Mouse (Mus musculus) kidney, embryonic 15.5 days (tissue): ENCODE measurements around the gene Dpep2nb. TPM values are rescaled to one million over a fixed set of nuclear protein-coding genes. Genes with fewer than 3 reads are reported as not detected.

Experiments
- ATAC-seq: fragments of 200-750 bp; cut with Nextera tagmentation; replicated peaks from 2 replicates; pipeline ENCODE4 v1.8.0; 2017; ENCODE audit warnings: moderate TSS enrichment; ENCODE audit not compliant: low FRiP score
- H3K27ac ChIP-seq: fragments of 300-500 bp; sonication (generic); 2 replicates; pipeline ENCODE4 v1.5.1; 2015; ENCODE audit warnings: mild to moderate bottlenecking, inconsistent platforms
- H3K27me3 ChIP-seq: fragments of 300-500 bp; sonication (generic); 2 replicates; pipeline ENCODE4 v1.6.1; 2015; ENCODE audit warnings: inconsistent platforms
- H3K36me3 ChIP-seq: fragments of 300-500 bp; sonication (generic); 2 replicates; pipeline ENCODE4 v1.6.1; 2015; ENCODE audit warnings: inconsistent platforms
- H3K4me1 ChIP-seq: fragments of 300-500 bp; sonication (generic); 2 replicates; pipeline ENCODE4 v1.6.1; 2015; ENCODE audit warnings: inconsistent platforms
- H3K4me2 ChIP-seq: fragments of 300-500 bp; sonication (generic); 2 replicates; pipeline ENCODE4 v1.6.1; 2015; ENCODE audit warnings: moderate library complexity, mild to moderate bottlenecking, inconsistent platforms
- H3K4me3 ChIP-seq: fragments of 300-500 bp; sonication (generic); replicated peaks from 2 replicates; pipeline ENCODE4 v1.5.1; 2015; ENCODE audit warnings: mild to moderate bottlenecking, inconsistent platforms
- H3K9ac ChIP-seq: fragments of 300-500 bp; sonication (generic); 2 replicates; pipeline ENCODE4 v1.6.1; 2015; ENCODE audit warnings: mild to moderate bottlenecking, inconsistent platforms
- H3K9me3 ChIP-seq: fragments of 300-500 bp; sonication (generic); replicated peaks from 2 replicates; pipeline ENCODE4 v1.6.1; 2016; ENCODE audit warnings: inconsistent platforms
- WGBS: fragments of 180-500 bp; shearing (Covaris S2); methylation state at CpG from one replicate; pipeline ENCODE4 v1.1.7; 2015; ENCODE audit warnings: mixed read lengths; 5-methylcytosine and 5-hydroxymethylcytosine counted together
- polyA plus RNA-seq: library from polyadenylated mRNA; unstranded; fragments of >200 nt; fragmentation: Nextera tagmentation; extraction: Ambion mirVana; gene quantifications from 2 replicates; pipeline ENCODE4 v1.2.1, GENCODE M21; 2015

Dpep2nb gene
- polyA plus RNA-seq: 0.18 TPM in 1 of 2 replicates, not detected in the other

DNA sequence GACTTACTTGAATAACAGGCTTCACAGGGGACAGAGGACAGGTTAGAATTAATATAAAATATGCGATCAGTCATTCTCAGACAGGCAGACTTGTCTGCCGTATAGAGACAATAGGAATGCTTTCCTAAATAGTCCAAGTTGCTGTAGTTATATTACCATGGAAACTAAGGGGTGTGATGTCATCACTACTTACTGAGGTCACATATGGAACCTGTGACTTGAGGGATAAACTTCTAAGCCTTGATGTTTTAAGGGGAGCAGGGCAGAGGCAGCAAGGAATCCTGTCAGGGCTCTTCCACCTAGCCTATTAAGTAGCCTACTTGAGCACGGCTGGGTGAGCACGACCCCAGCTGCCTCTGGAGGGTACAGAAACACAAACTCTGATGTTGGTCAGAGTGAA, at the start of gene Dpep2nb:
Dpep2nb (minus strand) TSS at position 101 of the 400 bp plus-strand sequence.
- Histone ChIP-seq H3K27ac (no peak within 1 kb of the TSS), H3K36me3 (peaks cover 4% of the 10 kb centered on the region; the same call in 1 of the 2 replicates), H3K27me3 (no peaks in the 10 kb centered on the region), H3K4me3 (no peak within 1 kb of the TSS), H3K4me2 (no peak within 1 kb of the TSS), H3K4me1 (peaks cover 13% of the 10 kb centered on the region), H3K9ac (no peak within 1 kb of the TSS), H3K9me3 (no peaks in the 10 kb centered on the region)
- ATAC-seq: no peak
- WGBS: 69% methylated on average over 4 of the region's 4 CpGs

DNA sequence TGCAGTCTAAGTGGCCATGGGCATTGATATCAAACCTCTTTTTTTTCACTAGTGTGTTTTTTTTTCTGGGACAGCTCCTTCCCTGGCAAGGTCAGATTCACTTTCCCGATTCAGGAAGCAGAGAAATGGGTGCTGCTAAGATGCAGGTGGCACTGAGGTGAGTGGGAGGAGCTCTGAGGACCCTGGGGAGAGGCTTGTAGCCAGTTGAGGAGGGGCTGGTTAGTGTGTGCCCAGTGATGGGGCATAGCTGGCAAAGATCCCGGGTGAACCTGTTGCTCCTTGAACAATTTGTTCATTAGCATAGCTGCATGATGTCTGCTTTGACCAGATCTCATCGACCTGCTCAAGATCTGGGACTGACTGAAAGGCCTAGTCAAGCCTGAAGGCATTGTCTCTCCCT, 49.3 kb upstream of the Dpep2nb start:
- H3K4me2 ChIP-seq: no peak overlapping the region
- H3K36me3 ChIP-seq: peaks cover 41% of the 10 kb centered on the region
- peaks cover 11% of the 10 kb centered on the region for H3K4me1 ChIP-seq
- 37% methylated on average over 3 of the region's 3 CpGs for WGBS
- no peak overlapping the region for H3K27ac ChIP-seq
- H3K9ac ChIP-seq: no peak overlapping the region
- ATAC-seq: no peak
- no peaks in the 10 kb centered on the region for H3K27me3 ChIP-seq
- no peaks in the 10 kb centered on the region for H3K9me3 ChIP-seq
- no peak overlapping the region for H3K4me3 ChIP-seq

DNA sequence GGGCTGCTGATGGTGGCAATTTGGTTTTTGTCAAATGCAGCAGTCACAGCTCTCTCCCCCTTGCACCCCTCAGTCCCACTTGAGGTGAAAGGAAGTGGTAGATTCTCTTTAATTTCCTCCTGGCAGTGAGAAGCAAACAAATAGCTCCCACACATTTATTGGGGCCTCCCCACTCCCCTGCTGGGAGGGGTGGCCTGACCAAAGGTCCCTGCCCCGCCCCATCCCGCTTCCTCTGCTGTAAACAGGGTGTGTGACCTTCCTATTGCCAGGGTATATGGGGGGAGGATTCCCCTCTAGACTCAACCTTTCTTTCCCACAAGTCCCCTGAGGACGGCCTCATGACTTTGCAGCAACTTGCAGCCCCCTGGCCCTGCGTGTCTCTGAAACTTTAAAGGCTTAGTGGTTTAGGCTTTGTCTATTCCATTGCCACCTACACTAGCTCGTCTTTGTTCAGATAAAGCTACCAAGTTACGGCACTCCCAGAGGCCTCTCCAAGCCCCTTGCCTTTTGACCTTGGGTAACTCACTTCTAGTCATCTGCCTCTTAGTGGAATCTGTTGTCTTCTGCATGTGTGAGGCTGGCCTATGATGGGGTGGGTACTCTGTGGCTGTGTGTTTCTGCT, 48.5 kb upstream of the Dpep2nb start:
- WGBS: 38% methylated on average over 6 of the region's 6 CpGs
- Histone ChIP-seq H3K4me3 (no peak overlapping the region), H3K9ac (no peak overlapping the region), H3K4me2 (no peak overlapping the region), H3K27me3 (no peaks in the 10 kb centered on the region), H3K9me3 (no peaks in the 10 kb centered on the region), H3K36me3 (peaks cover 41% of the 10 kb centered on the region), H3K4me1 (peaks cover 11% of the 10 kb centered on the region), H3K27ac (no peak overlapping the region)
- no peak for ATAC-seq

DNA sequence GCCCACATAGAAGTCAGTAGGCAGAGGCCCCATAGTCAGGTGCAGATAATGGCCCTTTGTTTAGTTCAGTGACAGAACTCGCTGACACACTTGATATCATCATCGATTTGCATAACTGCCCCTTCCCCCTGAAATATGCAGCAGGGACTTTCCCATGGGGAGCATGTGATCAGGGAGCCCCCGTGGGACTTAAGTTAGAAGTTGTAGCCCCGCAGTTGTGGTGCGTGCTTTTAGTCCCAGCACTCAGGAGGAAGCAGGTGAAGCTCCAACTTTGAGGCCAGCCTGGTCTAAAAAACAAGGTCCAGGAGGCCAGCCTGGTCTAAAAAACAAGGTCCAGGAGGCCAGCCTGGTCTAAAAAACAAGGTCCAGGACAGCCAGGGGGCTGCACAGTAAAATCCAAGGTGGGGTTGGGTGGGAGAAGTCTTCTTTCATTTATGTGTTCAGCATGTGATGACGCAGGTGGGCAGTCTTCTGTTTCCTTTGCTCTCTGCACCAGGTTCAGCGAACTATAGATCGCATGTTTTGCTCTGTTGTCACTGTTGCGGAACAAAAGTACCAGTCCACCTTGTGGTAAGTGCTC, 46.8 kb upstream of the Dpep2nb start:
- 87% methylated on average over 9 of the region's 9 CpGs for WGBS
- Histone ChIP-seq H3K36me3 (peaks cover 46% of the 10 kb centered on the region), H3K4me1 (no peaks in the 10 kb centered on the region), H3K4me3 (no peak overlapping the region), H3K9ac (no peak overlapping the region), H3K27ac (no peak overlapping the region), H3K4me2 (no peak overlapping the region), H3K9me3 (no peaks in the 10 kb centered on the region), H3K27me3 (no peaks in the 10 kb centered on the region)
- no peak for ATAC-seq

DNA sequence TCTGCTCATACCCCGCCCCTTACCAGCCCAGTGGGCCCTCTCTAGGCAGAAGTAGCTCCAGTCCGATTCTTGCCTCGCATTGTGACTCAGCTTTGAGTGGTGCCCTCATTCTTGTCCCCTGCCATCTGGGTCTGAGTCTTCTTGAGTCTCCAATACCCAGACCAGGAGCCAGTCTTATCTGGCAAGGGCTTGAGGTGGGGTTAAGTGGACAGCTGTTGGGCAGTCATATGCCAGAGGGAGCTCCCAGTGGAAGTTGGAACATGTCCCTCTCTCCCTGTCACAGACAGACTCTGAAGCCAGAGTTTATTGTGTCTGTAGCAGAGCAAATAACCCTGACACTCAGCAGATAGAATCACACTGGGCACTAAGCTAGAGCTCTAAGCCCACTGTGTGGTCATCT, 45.3 kb upstream of the Dpep2nb start:
- Histone ChIP-seq H3K4me1 (no peaks in the 10 kb centered on the region), H3K9ac (no peak overlapping the region), H3K9me3 (no peaks in the 10 kb centered on the region), H3K4me2 (no peak overlapping the region), H3K27me3 (no peaks in the 10 kb centered on the region), H3K27ac (no peak overlapping the region), H3K4me3 (no peak overlapping the region), H3K36me3 (peaks cover 50% of the 10 kb centered on the region)
- ATAC-seq: no peak
- WGBS: 87% methylated on average over 3 of the region's 3 CpGs

DNA sequence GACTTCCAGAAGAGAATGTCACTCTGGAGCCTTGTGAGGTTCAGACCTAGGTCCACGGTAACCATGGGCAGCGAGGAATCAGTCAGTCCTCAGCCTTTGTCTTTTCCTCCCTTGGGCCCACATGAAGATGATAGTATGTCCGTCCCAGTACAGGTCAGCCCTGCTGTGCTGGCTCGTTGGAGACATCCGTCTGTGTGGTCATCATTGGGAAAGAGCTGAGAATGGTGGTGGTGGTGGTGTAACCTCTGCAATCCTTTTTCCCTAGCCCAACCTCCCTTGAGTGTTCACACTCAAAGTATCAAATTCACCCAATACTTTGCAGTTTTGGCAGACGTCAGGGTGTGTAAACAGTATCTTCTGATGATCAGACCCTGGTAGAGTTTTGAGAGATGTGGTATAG, 44.1 kb upstream of the Dpep2nb start:
- H3K9ac ChIP-seq: no peak overlapping the region
- no peak overlapping the region for H3K27ac ChIP-seq
- ATAC-seq: no peak
- no peak overlapping the region for H3K4me2 ChIP-seq
- H3K27me3 ChIP-seq: no peaks in the 10 kb centered on the region
- peaks cover 50% of the 10 kb centered on the region for H3K36me3 ChIP-seq
- no peak overlapping the region for H3K4me3 ChIP-seq
- no peaks in the 10 kb centered on the region for H3K4me1 ChIP-seq
- 90% methylated on average over 6 of the region's 6 CpGs for WGBS
- H3K9me3 ChIP-seq: no peaks in the 10 kb centered on the region

DNA sequence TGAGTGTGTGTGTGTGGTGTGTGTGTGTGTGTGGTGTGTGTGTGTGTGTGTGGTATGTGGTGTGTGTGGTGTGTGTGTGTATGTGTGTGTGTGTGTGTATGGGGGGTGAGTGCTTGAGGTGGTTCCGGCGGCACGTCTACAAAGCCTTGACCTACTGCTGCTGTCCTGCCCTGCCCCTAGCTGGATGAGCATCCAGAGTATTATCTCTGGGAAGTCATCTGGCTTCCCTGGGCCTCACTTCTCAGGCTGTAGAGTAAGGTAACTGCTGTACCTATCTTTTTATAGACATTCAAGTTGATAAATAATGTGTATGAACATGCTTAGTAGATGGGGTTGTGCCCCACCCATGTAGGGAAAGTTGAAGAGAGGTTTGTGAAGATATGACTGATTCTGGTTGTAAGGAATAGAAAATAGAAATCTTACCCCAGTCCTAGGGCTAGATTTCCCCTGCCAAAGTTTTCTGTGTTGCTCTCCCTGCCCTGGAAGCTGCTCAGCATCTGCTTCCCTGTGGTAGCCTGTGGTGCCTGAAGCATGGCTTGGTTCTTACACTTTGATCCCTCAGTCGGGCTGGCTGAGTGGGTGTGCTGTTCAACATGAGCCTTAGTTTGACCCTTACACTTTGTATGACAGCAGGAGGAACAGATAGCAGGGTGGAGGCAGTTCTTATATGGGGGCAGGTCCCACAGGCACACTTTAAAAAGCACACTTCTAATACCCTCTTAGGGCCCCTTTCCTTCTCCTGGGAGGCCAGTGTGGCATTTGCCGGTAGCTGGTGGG, 42.3 kb upstream of the Dpep2nb start:
- Histone ChIP-seq H3K27ac (no peak overlapping the region), H3K4me1 (no peaks in the 10 kb centered on the region; the same call in 1 of the 2 replicates), H3K4me2 (no peak overlapping the region), H3K36me3 (peaks cover 39% of the 10 kb centered on the region), H3K4me3 (no peak overlapping the region), H3K9me3 (no peaks in the 10 kb centered on the region), H3K9ac (no peak overlapping the region), H3K27me3 (no peaks in the 10 kb centered on the region)
- ATAC-seq: no peak
- WGBS: 82% methylated on average over 5 of the region's 5 CpGs

DNA sequence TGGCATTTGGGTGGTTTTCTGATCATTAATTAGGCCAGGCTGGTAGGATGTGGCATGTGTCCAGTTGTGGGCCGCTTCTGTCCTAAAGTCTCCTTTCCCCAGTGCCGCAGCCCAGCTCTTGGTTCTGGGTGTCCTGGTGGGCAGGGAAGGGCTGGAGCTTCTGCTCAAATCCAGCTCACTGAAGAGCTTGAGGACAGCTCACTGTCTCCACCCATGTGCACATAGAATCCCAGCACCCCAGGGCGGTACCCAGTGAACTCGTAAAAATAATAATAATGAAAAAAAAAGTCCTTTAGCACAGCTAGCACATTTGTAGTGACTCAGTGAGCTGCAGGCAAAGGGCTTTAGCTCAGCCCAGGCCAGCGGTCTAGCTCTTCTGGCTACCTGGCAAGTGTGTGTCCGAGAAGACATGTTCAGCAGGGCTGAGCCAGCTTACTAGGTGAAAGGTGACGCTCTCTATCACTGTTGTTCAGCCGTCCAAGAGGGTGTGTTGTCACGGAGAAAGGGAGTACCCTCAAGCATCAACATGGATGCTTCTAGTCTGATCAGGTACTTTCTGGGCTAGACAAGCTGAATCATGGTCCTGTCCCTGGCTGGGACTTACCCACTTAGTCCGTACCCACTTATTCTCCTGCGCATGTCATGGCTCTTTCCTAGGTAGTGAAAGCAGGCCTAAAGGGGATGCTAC, 41.2 kb upstream of the Dpep2nb start:
- Histone ChIP-seq H3K36me3 (peaks cover 29% of the 10 kb centered on the region), H3K9me3 (no peaks in the 10 kb centered on the region), H3K27me3 (no peaks in the 10 kb centered on the region), H3K9ac (no peak overlapping the region), H3K4me3 (no peak overlapping the region), H3K4me1 (no peaks in the 10 kb centered on the region; the same call in 1 of the 2 replicates), H3K27ac (no peak overlapping the region), H3K4me2 (no peak overlapping the region)
- no peak for ATAC-seq
- WGBS: 95% methylated on average over 11 of the region's 11 CpGs

DNA sequence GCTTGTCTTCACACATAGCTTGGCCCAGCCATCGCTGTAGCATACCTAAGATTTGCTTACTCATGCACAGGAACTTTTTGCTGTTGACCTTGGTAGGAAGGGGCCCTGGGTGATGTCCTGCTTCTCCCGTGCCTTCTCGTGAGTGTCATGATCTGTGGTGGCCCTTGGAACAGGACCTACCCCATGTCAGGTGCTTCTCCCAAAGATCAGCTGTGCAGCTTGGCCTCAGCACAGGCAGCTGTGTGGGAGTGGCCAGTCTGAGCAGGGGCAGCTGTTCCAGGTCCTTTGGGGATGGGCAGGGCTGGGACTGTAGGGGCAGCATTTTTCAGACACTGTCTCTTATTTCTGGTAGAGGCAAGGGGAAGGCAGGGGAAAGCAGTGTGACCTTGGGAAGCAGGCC, 38.4 kb upstream of the Dpep2nb start:
- 0 out of 2 replicates have a peak, but pooled peaks have one; percentile 33 for ATAC-seq

DNA sequence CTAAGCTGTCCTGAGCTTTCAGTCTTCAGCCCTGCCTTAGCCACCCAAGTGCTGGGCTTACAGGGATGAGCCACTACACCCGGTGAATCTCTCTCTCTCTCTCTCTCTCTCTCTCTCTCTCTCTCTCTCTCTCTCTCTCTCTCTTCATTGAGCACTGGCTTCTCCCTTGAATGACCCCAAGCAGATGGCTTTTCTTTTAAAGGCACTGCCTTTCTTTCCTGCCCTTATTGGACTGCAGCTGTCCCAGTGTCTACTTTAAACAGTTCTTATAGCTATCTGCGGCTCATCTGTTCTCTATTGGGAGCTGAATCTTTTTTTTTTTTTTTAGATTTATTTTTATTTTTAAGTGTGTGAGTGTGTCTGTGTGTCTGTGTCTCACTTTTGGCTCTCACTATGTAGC, 37.3 kb upstream of the Dpep2nb start:
- H3K27ac ChIP-seq: no peak overlapping the region
- WGBS: 70% methylated on average over 2 of the region's 2 CpGs

More for the DNA sequence above, 38.4 kb upstream of the Dpep2nb start:
- no peak overlapping the region for H3K4me3 ChIP-seq
- no peaks in the 10 kb centered on the region for H3K27me3 ChIP-seq
- 0 out of 2 replicates have a peak overlapping the region, but pooled peaks have one; percentile 18 for H3K27ac ChIP-seq
- 37% methylated on average over 3 of the region's 3 CpGs for WGBS
- H3K4me1 ChIP-seq: no peaks in the 10 kb centered on the region; the same call in 1 of the 2 replicates
- H3K9ac ChIP-seq: no peak overlapping the region
- H3K9me3 ChIP-seq: no peaks in the 10 kb centered on the region
- no peak overlapping the region for H3K4me2 ChIP-seq
- H3K36me3 ChIP-seq: peaks cover 12% of the 10 kb centered on the region; the same call in 1 of the 2 replicates

DNA sequence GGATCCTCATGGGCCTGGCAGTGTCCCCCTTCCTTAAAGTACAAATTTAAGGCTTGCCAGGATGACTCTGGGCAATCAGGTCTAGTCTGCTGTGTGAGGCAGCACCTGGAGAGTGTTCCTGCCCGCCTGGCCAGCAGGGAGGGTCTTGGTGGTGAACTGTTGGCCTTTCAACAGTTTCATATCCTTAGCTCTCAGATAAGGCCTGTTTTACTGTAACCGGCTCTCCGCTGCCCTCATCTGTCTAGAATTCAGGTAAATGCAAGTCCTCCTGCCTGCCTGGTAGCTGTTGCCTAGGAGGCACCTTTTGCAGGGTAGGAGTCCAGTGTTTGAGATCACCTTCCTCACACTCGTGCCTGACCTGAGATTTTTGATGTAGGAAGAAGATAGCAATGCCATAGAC, 34.4 kb upstream of the Dpep2nb start:
- no peak for ATAC-seq
- Histone ChIP-seq H3K4me3 (no peak overlapping the region), H3K36me3 (peaks cover 16% of the 10 kb centered on the region; the same call in 1 of the 2 replicates), H3K9ac (no peak overlapping the region), H3K27me3 (no peaks in the 10 kb centered on the region), H3K9me3 (no peaks in the 10 kb centered on the region), H3K27ac (no peak overlapping the region), H3K4me2 (no peak overlapping the region), H3K4me1 (no peaks in the 10 kb centered on the region; the same call in 1 of the 2 replicates)
- 80% methylated on average over 4 of the region's 4 CpGs for WGBS

More for the DNA sequence above, 37.3 kb upstream of the Dpep2nb start:
- Histone ChIP-seq H3K4me3 (no peak overlapping the region), H3K9me3 (no peaks in the 10 kb centered on the region), H3K27me3 (no peaks in the 10 kb centered on the region), H3K4me2 (no peak overlapping the region), H3K9ac (no peak overlapping the region), H3K4me1 (no peaks in the 10 kb centered on the region; the same call in 1 of the 2 replicates), H3K36me3 (peaks cover 7% of the 10 kb centered on the region; the same call in 1 of the 2 replicates)
- no peak for ATAC-seq
